Mouse (Mus musculus): ENCODE measurements around the gene Fgfr2.

DNA sequence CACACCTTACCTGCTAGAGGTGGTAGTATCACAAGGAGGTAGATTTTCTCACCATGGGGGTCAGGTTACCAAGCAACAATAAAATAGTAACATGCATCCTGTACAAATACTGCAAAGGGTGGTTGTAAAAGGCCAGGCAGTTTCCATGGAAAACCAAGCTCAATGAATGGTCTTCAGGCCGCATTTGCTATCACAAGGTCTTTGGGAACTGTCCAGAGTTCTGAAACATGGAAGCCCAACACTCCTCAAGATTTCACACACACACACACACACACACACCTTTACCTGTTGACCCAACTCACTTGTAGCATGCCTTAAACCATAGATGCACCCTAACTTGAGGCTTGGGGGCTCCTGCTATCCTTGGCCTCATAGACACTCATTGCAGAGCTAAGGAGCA, 1878.2 kb downstream of the Fgfr2 start:
- TF ChIP-seq POLR2A (IDR thresholded peaks at IDR 0.05; ENCODE audit: low read depth, low read length) (no peak), CTCF (IDR thresholded peaks at IDR 0.05; ENCODE audit: borderline replicate concordance, insufficient read depth, low read length) (no peak)
